Mouse (Mus musculus): ENCODE results near the gene Atf7ip. TPM values are rescaled to one million over a fixed set of nuclear protein-coding genes. Genes with fewer than 3 reads are reported as not detected.

The Atf7ip gene
- polyA plus RNA-seq, 1 experiment from 2014 or later: 50.9 TPM

DNA sequence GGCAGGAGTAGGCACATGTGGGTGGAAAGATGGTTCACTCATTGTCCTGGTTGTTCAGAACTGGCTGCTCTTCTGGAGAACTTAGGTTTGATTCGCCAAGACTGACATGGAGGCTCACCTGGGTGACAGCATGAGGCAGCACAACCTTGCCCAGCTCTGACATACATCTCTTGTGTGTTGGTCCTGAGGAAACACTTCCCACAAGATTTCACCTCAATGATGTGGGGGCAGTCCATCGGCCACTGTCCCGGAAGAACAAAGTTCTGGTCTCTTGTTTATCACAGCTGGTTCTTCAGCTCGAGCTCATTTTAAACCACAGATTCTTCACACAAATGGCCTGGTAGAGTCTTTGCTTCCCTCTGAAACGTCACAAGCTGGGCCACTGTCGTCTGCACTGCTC is 10.7 kb downstream of the Atf7ip start:
- 92% methylated on average over 6 of the region's 6 CpGs for WGBS
- Histone ChIP-seq H3K36me3 (replicated peaks) (peaks cover 10% of the 10 kb centered on the region), H3K27ac (replicated peaks) (no peak overlapping the region)

DNA sequence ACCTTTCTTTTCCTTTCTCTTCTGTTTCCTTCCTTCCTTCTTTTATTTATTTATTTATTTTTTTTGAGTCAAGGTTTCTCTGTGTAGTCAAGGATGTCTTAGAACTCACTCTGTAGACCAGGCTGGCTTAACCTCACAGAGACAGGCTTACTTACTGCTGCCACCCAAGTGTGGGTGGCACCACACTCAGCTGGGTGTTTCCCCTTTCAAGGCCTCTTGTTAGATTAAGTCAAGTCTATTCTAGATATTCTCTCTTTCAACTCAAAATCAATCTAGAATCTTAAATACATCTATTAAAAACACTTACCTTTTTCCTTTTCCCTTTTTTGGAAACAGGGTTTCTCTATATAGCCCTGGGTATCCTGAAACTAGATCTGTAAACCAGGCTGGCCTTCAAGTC is 11.3 kb downstream of the Atf7ip start:
- Histone ChIP-seq H3K36me3 (replicated peaks) (peaks cover 14% of the 10 kb centered on the region), H3K27me3 (replicated peaks; ENCODE audit: low read depth, poor library complexity, severe bottlenecking) (no peaks in the 10 kb centered on the region), H3K4me3 (no peak overlapping the region), H3K9me3 (peaks cover 9% of the 10 kb centered on the region; the same call in 1 of the 2 replicates), H3K4me1 (no peaks in the 10 kb centered on the region), H3K27ac (replicated peaks) (no peak overlapping the region)
- DNase-seq (ENCODE audit: low spot score): no peak

More for the DNA sequence above, 10.7 kb downstream of the Atf7ip start:
- no peaks in the 10 kb centered on the region for H3K4me1 ChIP-seq
- no peaks in the 10 kb centered on the region for H3K27me3 ChIP-seq (replicated peaks; ENCODE audit: low read depth, poor library complexity, severe bottlenecking)
- H3K9me3 ChIP-seq: peaks cover 9% of the 10 kb centered on the region; the same call in 1 of the 2 replicates
- H3K4me3 ChIP-seq: no peak overlapping the region
- no peak for DNase-seq (ENCODE audit: low spot score)

DNA sequence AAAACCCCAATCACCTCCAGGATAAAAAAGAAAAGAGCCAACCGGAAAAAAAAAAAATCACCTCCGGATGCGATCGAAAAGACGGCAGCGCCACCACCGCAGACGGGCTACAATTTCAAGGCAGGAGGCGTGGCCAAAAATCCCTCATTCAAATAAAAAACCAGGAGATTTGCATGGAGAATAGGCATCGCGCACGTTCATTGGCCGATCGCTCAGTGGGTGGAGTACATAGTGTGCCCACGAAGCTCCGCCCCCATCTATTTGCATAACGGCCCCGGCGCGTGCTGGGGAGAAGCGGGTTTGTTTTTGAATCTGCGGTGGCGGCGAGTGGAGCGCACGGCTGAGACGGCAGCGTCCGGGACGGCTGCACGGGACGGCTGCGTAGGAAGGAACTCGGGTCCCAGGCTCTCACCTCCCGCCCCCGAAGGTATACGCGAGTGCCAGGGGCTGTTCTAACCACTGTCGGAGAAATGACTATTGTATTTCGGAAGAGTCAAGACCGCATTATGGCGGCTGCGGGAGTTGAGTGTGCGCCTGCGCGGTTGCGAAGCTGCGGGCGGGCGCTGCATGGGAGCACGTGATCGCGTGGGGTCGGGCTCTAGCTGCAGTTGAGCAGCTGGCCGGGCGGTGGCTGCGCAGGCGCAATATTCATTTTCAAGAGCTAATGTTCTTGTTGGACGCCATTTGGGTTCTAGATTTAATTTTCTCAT is 12.7 kb downstream of the Atf7ip start:
- H3K9me3 ChIP-seq: peaks cover 9% of the 10 kb centered on the region; the same call in 1 of the 2 replicates
- H3K36me3 ChIP-seq (replicated peaks): peaks cover 28% of the 10 kb centered on the region
- peak overlapping the region; percentile 98 for H3K27ac ChIP-seq (replicated peaks)
- peak; percentile 95 for DNase-seq (ENCODE audit: low spot score)
- H3K4me1 ChIP-seq: no peaks in the 10 kb centered on the region
- peak overlapping the region; percentile 76 for H3K4me3 ChIP-seq
- no peaks in the 10 kb centered on the region for H3K27me3 ChIP-seq (replicated peaks; ENCODE audit: low read depth, poor library complexity, severe bottlenecking)
- under 1% methylated on average over 59 of the region's 59 CpGs for WGBS

DNA sequence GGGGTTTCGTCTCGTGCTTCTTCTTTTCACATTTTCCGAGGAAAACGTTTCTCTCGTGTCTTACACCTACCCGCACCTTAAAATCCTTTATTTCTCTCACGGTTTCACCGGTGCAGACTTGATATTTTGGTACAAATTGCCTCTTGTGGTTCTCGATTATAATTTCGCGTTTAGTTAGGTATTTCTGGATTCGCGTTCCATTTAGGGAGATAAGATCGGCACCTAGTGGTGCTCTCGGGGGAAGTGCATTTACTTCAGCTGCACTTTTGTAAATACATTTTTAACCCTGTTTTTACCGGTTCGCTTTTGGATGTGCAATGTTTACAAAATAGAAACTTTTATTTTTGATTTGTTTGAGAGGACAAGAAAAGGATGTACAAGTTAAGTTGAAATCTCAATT is 13.3 kb downstream of the Atf7ip start:
- DNase-seq (ENCODE audit: low spot score): no peak
- H3K27me3 ChIP-seq (replicated peaks; ENCODE audit: low read depth, poor library complexity, severe bottlenecking): no peaks in the 10 kb centered on the region
- H3K27ac ChIP-seq (replicated peaks): peak overlapping the region; percentile 98
- peaks cover 33% of the 10 kb centered on the region for H3K36me3 ChIP-seq (replicated peaks)
- 3% methylated on average over 17 of the region's 17 CpGs for WGBS
- peaks cover 4% of the 10 kb centered on the region; the same call in 1 of the 2 replicates for H3K9me3 ChIP-seq
- H3K4me3 ChIP-seq: peak overlapping the region; percentile 76
- no peaks in the 10 kb centered on the region for H3K4me1 ChIP-seq

DNA sequence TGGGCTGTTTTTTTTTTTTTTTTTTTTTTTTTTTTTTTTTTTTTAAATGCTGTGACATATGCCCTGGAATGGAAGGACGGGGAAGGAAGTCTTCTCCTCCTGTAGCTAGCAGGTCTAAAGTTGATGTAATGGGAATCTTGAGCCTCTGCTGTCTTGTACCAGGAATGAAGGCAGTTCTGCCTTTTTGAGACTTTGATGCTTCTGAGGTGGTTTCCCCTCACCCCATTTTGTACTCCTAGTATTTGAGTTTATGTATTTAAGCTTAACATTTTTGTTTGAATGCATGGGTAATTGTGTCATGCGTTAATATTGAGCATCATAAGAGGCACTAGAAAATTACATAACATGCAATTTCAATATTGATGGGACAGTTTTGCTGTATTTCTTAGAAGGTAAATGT is 14.4 kb downstream of the Atf7ip start:
- 82% methylated on average over 2 of the region's 2 CpGs for WGBS
- Histone ChIP-seq H3K9me3 (peaks cover 3% of the 10 kb centered on the region; the same call in 1 of the 2 replicates), H3K36me3 (replicated peaks) (peaks cover 44% of the 10 kb centered on the region), H3K4me1 (no peaks in the 10 kb centered on the region), H3K4me3 (0 out of 2 replicates have a peak overlapping the region, but pooled peaks have one; percentile 21), H3K27me3 (replicated peaks; ENCODE audit: low read depth, poor library complexity, severe bottlenecking) (no peaks in the 10 kb centered on the region), H3K27ac (replicated peaks) (no peak overlapping the region)
- DNase-seq (ENCODE audit: low spot score): no peak

DNA sequence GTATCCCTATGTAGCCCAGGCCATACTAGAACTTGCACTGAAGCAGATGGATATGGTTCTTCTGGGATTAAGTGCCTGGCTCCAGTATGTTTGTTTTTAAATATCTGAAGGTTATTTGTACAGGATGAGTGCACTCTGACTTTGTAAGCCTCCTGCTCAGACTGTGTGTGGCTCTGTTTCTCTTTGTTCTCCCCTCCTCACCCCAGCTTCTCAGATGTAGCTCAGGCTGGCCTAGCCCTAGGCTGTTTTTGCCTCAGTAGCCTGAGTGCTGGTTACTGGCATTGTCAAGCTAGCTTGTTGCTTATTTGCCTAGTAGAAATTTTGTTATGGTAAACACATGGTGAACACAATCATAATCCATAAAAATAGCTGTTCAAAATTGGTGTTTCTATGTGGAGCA is 15.7 kb downstream of the Atf7ip start:
- peaks cover 58% of the 10 kb centered on the region for H3K36me3 ChIP-seq (replicated peaks)
- DNase-seq (ENCODE audit: low spot score): no peak
- H3K4me3 ChIP-seq: no peak overlapping the region

DNA sequence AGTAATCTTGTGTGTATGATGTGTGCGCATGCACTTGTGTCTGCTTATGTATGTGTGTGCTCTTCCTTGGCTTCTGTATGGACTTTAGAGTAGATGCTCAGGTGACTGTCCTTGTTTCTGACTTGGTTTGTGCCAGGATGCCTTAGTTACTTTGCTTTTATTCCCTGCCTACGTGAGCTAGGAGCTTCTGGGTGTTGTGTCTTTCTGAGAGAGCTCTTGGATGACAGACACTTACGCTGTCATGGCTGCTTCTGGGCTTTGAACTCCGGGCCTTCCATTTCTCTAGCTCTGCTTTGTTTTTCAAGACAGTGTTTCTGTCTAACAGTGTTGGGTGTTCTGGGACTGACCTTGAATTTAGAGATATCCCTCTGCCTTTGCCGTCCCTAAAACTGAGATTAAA is 16.7 kb downstream of the Atf7ip start:
- peaks cover 24% of the 10 kb centered on the region for H3K9me3 ChIP-seq
- H3K27me3 ChIP-seq (replicated peaks; ENCODE audit: low read depth, poor library complexity, severe bottlenecking): no peaks in the 10 kb centered on the region
- DNase-seq (ENCODE audit: low spot score): no peak
- H3K4me1 ChIP-seq: no peaks in the 10 kb centered on the region
- H3K27ac ChIP-seq (replicated peaks): no peak overlapping the region
- 95% methylated on average over 5 of the region's 5 CpGs for WGBS
- H3K36me3 ChIP-seq (replicated peaks): peaks cover 67% of the 10 kb centered on the region
- no peak overlapping the region for H3K4me3 ChIP-seq

More for the DNA sequence above, 15.7 kb downstream of the Atf7ip start:
- Histone ChIP-seq H3K27me3 (replicated peaks; ENCODE audit: low read depth, poor library complexity, severe bottlenecking) (no peaks in the 10 kb centered on the region), H3K9me3 (peaks cover 14% of the 10 kb centered on the region; the same call in 1 of the 2 replicates), H3K27ac (replicated peaks) (no peak overlapping the region), H3K4me1 (no peaks in the 10 kb centered on the region)

DNA sequence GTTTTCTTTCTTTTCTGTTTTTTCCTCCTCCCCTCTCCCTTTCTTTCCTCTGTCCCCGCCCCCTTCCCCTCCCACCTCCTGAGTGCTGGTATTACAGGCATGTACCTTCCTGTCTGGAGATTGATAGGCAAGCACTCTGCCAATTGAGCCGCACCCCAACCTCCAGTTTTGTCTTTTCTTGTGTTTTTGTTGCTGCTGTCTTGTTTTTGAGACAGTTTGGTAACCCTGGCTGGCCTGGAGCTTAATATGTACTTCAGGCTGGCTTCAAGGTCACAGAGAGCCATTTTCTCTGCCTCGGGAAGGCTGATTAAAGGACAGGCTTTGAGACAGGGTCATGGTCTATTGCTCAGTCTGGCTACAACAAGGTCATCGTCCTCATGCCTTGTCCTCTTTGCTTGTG is 18.8 kb downstream of the Atf7ip start:
- H3K36me3 ChIP-seq (replicated peaks): peaks cover 78% of the 10 kb centered on the region
- no peak overlapping the region for H3K27ac ChIP-seq (replicated peaks)
- 85% methylated on average over 4 of the region's 4 CpGs for WGBS
- no peaks in the 10 kb centered on the region for H3K27me3 ChIP-seq (replicated peaks; ENCODE audit: low read depth, poor library complexity, severe bottlenecking)
- 0 out of 2 replicates have a peak, but pooled peaks cover 3% of the 10 kb centered on the region for H3K4me1 ChIP-seq
- peaks cover 25% of the 10 kb centered on the region for H3K9me3 ChIP-seq
- H3K4me3 ChIP-seq: no peak overlapping the region
- no peak for DNase-seq (ENCODE audit: low spot score)

DNA sequence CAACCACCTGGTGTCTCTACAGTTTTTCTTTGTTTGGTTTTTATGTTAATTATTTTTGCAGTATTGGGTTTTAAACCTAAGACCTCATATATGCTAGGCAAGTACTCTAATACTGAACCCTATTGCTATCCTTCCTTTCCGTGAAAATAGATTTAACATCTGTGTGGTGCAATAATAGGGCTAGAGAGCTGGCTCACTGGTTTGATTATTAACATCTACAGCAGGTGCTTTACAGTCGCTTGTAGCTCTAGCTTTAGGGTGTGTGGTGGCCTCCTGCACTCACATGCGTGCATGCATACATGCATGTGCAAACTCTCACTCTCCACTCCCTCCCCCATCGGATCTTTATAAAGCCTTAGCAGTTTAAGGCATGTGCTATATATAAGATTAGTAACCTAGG is 19.6 kb downstream of the Atf7ip start:
- Histone ChIP-seq H3K4me3 (no peak overlapping the region), H3K36me3 (replicated peaks) (peaks cover 78% of the 10 kb centered on the region), H3K4me1 (0 out of 2 replicates have a peak, but pooled peaks cover 3% of the 10 kb centered on the region), H3K9me3 (peaks cover 25% of the 10 kb centered on the region), H3K27ac (replicated peaks) (no peak overlapping the region), H3K27me3 (replicated peaks; ENCODE audit: low read depth, poor library complexity, severe bottlenecking) (no peaks in the 10 kb centered on the region)
- no peak for DNase-seq (ENCODE audit: low spot score)
- 91% methylated on average over 4 of the region's 4 CpGs for WGBS

DNA sequence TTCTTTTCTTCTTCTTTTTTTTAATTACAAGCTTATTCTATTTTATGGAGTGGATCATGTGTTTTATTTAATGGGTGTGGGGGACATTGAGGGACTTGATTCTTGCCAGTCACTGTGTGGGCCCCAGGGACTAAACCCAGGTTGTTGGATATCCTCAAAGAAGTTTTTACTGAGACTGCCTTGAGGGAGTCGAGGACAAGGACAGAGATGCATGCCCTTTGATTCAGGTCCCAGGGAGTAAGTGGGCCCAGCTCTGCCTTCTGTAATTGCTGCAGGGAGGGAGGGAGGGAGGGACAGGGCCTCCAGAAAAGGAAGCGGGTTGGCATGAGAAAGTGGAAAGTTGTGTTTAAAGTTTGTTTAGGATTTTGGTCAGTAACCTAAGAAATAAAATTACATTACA is 23.2 kb downstream of the Atf7ip start:
- H3K27ac ChIP-seq (replicated peaks): no peak overlapping the region
- peaks cover 21% of the 10 kb centered on the region for H3K4me1 ChIP-seq
- H3K4me3 ChIP-seq: no peak overlapping the region
- H3K36me3 ChIP-seq (replicated peaks): peaks cover 45% of the 10 kb centered on the region
- no peak for DNase-seq (ENCODE audit: low spot score)
- H3K27me3 ChIP-seq (replicated peaks; ENCODE audit: low read depth, poor library complexity, severe bottlenecking): no peaks in the 10 kb centered on the region
- 48% methylated on average over 2 of the region's 2 CpGs for WGBS
- peaks cover 25% of the 10 kb centered on the region for H3K9me3 ChIP-seq

DNA sequence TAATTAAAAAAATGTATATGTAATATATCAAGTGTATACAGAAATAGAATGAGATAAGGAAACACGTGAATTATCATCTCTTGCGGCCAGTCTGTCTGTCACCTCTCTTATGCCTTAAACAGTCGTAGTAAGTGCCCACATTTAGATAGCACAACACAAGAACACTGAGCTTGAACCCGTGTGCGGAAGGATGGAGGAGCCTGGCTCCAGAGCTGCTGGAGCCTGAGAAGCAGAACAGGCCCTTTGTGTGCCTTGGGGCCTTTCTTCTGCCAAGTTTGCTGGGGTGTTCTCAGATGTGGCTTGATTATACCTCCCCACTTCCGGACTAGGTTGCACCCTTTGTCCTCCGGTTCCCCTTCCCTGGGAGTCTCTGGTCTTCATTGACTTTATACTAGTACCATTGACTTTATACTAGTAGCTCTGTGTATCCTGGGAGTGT is 25.8 kb downstream of the Atf7ip start:
- peak overlapping the region; percentile 40; the same call in 1 of the 2 replicates for H3K4me3 ChIP-seq

DNA sequence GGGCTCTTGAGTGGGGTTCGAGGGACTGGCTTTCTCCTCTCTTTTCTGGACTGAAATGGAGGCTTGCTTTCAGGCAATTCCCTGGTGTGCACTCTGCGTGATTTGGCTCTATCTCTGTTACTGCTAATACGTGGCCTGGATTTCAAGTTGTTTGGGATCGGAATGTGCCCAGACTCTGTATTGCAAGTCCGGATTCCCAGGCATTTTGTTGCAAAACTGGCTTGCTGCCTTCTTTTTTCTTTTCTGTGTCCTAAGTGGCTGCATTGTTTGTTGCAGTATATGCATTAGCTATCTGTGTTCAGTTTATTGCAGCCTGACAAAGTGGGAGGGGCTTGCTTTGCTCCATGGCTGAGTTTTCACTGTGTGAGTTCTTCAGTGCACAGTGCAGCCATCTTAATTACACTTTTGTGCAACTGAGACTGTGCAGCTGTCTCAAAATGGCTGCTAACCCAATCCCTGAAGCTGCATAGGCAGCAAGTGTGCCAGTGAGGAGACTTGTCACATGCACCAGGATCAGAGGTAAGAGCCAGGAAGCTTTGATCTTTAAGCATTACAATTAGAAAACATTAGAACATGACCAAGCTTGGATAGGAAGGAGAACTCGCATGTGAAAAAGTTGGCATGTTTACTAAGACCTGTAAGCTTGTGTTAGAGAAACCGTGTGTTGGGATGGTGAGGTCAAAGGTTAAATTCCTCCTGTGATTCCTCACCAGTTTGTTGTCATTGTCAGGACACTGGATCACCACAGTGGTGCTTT is 26.7 kb downstream of the Atf7ip start:
- 15% methylated on average over 7 of the region's 7 CpGs for WGBS
- Histone ChIP-seq H3K27ac (replicated peaks) (peak overlapping the region; percentile 90), H3K9me3 (0 out of 2 replicates have a peak, but pooled peaks cover under 1% of the 10 kb centered on the region), H3K4me3 (peak overlapping the region; percentile 40), H3K27me3 (replicated peaks; ENCODE audit: low read depth, poor library complexity, severe bottlenecking) (no peaks in the 10 kb centered on the region), H3K36me3 (replicated peaks) (peaks cover 24% of the 10 kb centered on the region), H3K4me1 (peaks cover 35% of the 10 kb centered on the region)
- peak; percentile 84 for DNase-seq (ENCODE audit: low spot score)

More for the DNA sequence above, 25.8 kb downstream of the Atf7ip start:
- 55% methylated on average over 7 of the region's 7 CpGs for WGBS
- peaks cover 10% of the 10 kb centered on the region for H3K9me3 ChIP-seq
- peaks cover 25% of the 10 kb centered on the region for H3K36me3 ChIP-seq (replicated peaks)
- DNase-seq (ENCODE audit: low spot score): peak; percentile 30
- H3K4me1 ChIP-seq: peaks cover 35% of the 10 kb centered on the region
- H3K27ac ChIP-seq (replicated peaks): peak overlapping the region; percentile 90
- H3K27me3 ChIP-seq (replicated peaks; ENCODE audit: low read depth, poor library complexity, severe bottlenecking): no peaks in the 10 kb centered on the region
